Mouse (Mus musculus) lung, embryonic 14.5 days (tissue): ENCODE measurements around the gene Ell2. TPM values are rescaled to one million over a fixed set of nuclear protein-coding genes. Genes with fewer than 3 reads are reported as not detected.
"Not testable (repeated sequence)": the region's sequence is repeated elsewhere in the genome, so short reads cannot be mapped to it uniquely, and the experiment has no call there.

Experiments
- ATAC-seq: fragments of 200-750 bp; cut with Nextera tagmentation; 2 replicates; pipeline ENCODE4 v1.8.0; 2017; ENCODE audit warnings: mild to moderate bottlenecking, moderate TSS enrichment, moderate library complexity; ENCODE audit not compliant: insufficient read depth
- DNase-seq: peaks from one replicate; pipeline ENCODE4 v3.0.0-alpha.2; 2015
- H3K27ac ChIP-seq: fragments of 300-500 bp; sonication (generic); 2 replicates; pipeline ENCODE4 v1.5.1; 2014; ENCODE audit warnings: low read depth, mild to moderate bottlenecking, moderate library complexity
- H3K27me3 ChIP-seq: fragments of 300-500 bp; sonication (generic); 2 replicates; pipeline ENCODE4 v1.6.1; 2014; ENCODE audit warnings: low read length, control low read depth; ENCODE audit not compliant: insufficient read depth
- H3K36me3 ChIP-seq: fragments of 300-500 bp; sonication (generic); 2 replicates; pipeline ENCODE4 v1.6.1; 2014; ENCODE audit warnings: control low read depth; ENCODE audit not compliant: insufficient read depth
- H3K4me1 ChIP-seq: fragments of 300-500 bp; sonication (generic); 2 replicates; pipeline ENCODE4 v1.6.1; 2014; ENCODE audit warnings: antibody characterized with exemption, control low read depth; ENCODE audit not compliant: insufficient read depth
- H3K4me2 ChIP-seq: fragments of 300-500 bp; sonication (generic); 2 replicates; pipeline ENCODE4 v1.6.1; 2014; ENCODE audit warnings: mild to moderate bottlenecking
- H3K4me3 ChIP-seq: fragments of 300-500 bp; sonication (generic); 2 replicates; pipeline ENCODE4 v1.5.1; 2014; ENCODE audit warnings: low read depth, low read length
- H3K9ac ChIP-seq: fragments of 300-500 bp; sonication (generic); 2 replicates; pipeline ENCODE4 v1.6.1; 2014
- H3K9me3 ChIP-seq: fragments of 300-500 bp; sonication (generic); 2 replicates; pipeline ENCODE4 v1.6.1; 2016; ENCODE audit warnings: low read depth, low read length, control low read depth
- CTCF ChIP-seq: IDR thresholded peaks from 2 replicates; pipeline ENCODE4 v1.5.1; 2016; ENCODE audit warnings: antibody characterized with exemption, low read depth
- WGBS: fragments of 180-500 bp; shearing (Covaris S2); extraction: QIAGEN DNeasy Blood & Tissue Kit; methylation state at CpG from one replicate; pipeline ENCODE4 v1.1.7; 2014; 5-methylcytosine and 5-hydroxymethylcytosine counted together
- polyA plus RNA-seq: library from polyadenylated mRNA; unstranded; fragments of >200 nt; fragmentation: Nextera tagmentation; extraction: Ambion mirVana; gene quantifications from 2 replicates; pipeline ENCODE4 v1.2.1, GENCODE M21; 2014

Gene Ell2
- polyA plus RNA-seq, 1 experiment from 2014 or later = 3.7 TPM

GRCm38 (mm10) chr13:75707821-75708636, 1.5 kb downstream of the Ell2 start:
- peak overlapping the region; percentile 73 for H3K4me3 ChIP-seq
- peak overlapping the region; percentile 74 for H3K9ac ChIP-seq
- peak overlapping the region; percentile 83 for H3K27ac ChIP-seq
- H3K27me3 ChIP-seq = 0 out of 2 replicates have a peak, but pooled peaks cover 5% of the 10 kb centered on the region
- H3K4me2 ChIP-seq = peak overlapping the region; percentile 74
- no peak for TF ChIP-seq CTCF
- WGBS = under 1% methylated on average over 83 of the region's 83 CpGs
- peak; percentile 67 for DNase-seq
- no peaks in the 10 kb centered on the region for H3K36me3 ChIP-seq
- peak; percentile 71 for ATAC-seq
- no peaks in the 10 kb centered on the region for H3K9me3 ChIP-seq
- peaks cover 3% of the 10 kb centered on the region; the same call in 1 of the 2 replicates for H3K4me1 ChIP-seq

- 6% methylated on average over 8 of the region's 8 CpGs for WGBS
- H3K4me3 ChIP-seq = peak overlapping the region; percentile 73
- DNase-seq = no peak
- H3K36me3 ChIP-seq = no peaks in the 10 kb centered on the region
- peak overlapping the region; percentile 74 for H3K4me2 ChIP-seq
- 0 out of 2 replicates have a peak, but pooled peaks cover 5% of the 10 kb centered on the region for H3K27me3 ChIP-seq
- H3K9ac ChIP-seq = peak overlapping the region; percentile 74
- no peak for TF ChIP-seq CTCF
- no peaks in the 10 kb centered on the region for H3K9me3 ChIP-seq
- ATAC-seq = no peak
- H3K4me1 ChIP-seq = peaks cover 3% of the 10 kb centered on the region; the same call in 1 of the 2 replicates
- H3K27ac ChIP-seq = peak overlapping the region; percentile 83
These were observed 2.1 kb downstream of the Ell2 start for GRCm38 (mm10) chr13:75708637-75709002.

GRCm38 (mm10) chr13:75709026-75709778, 2.6 kb downstream of the Ell2 start:
- Histone ChIP-seq H3K4me2 (peak overlapping the region; percentile 74), H3K4me1 (peaks cover 3% of the 10 kb centered on the region; the same call in 1 of the 2 replicates), H3K4me3 (peak overlapping the region; percentile 73), H3K9ac (no peak overlapping the region; the same call in 1 of the 2 replicates), H3K27ac (no peak overlapping the region), H3K36me3 (no peaks in the 10 kb centered on the region), H3K27me3 (0 out of 2 replicates have a peak, but pooled peaks cover 5% of the 10 kb centered on the region), H3K9me3 (no peaks in the 10 kb centered on the region)
- DNase-seq = peak; percentile 24
- no peak for ATAC-seq
- TF ChIP-seq CTCF = no peak
- 26% methylated on average over 4 of the region's 4 CpGs for WGBS

GRCm38 (mm10) chr13:75710152-75710551, 3.6 kb downstream of the Ell2 start:
- Histone ChIP-seq H3K36me3 (no peaks in the 10 kb centered on the region), H3K9me3 (no peaks in the 10 kb centered on the region), H3K27me3 (0 out of 2 replicates have a peak, but pooled peaks cover 5% of the 10 kb centered on the region), H3K4me3 (peak overlapping the region; percentile 73; the same call in 1 of the 2 replicates), H3K27ac (no peak overlapping the region), H3K9ac (no peak overlapping the region), H3K4me2 (peak overlapping the region; percentile 74; the same call in 1 of the 2 replicates), H3K4me1 (peaks cover 3% of the 10 kb centered on the region; the same call in 1 of the 2 replicates)
- TF ChIP-seq CTCF = no peak
- DNase-seq (no peak), ATAC-seq (no peak)
- 54% methylated on average over 6 of the region's 6 CpGs for WGBS

GRCm38 (mm10) chr13:75711517-75711916, 5.0 kb downstream of the Ell2 start:
- not testable (repeated sequence) for H3K9me3 ChIP-seq, H3K9ac ChIP-seq, H3K36me3 ChIP-seq, ATAC-seq, H3K4me2 ChIP-seq, H3K27ac ChIP-seq, DNase-seq, H3K4me1 ChIP-seq, H3K27me3 ChIP-seq, H3K4me3 ChIP-seq
- 92% methylated on average over 3 of the region's 4 CpGs for WGBS

GRCm38 (mm10) chr13:75712544-75712943, 6.0 kb downstream of the Ell2 start:
- H3K4me2 ChIP-seq, H3K4me1 ChIP-seq, H3K4me3 ChIP-seq, DNase-seq, H3K27ac ChIP-seq, ATAC-seq, H3K36me3 ChIP-seq, H3K9me3 ChIP-seq, H3K27me3 ChIP-seq, H3K9ac ChIP-seq: not testable (repeated sequence)
- 97% methylated on average over 3 of the region's 5 CpGs for WGBS

GRCm38 (mm10) chr13:75714407-75714806, 7.8 kb downstream of the Ell2 start:
- DNase-seq (no peak), ATAC-seq (no peak)
- Histone ChIP-seq H3K9me3 (no peaks in the 10 kb centered on the region), H3K9ac (no peak overlapping the region), H3K27me3 (0 out of 2 replicates have a peak, but pooled peaks cover 3% of the 10 kb centered on the region), H3K36me3 (no peaks in the 10 kb centered on the region), H3K4me2 (no peak overlapping the region), H3K4me3 (no peak overlapping the region), H3K4me1 (peaks cover 2% of the 10 kb centered on the region; the same call in 1 of the 2 replicates), H3K27ac (no peak overlapping the region)
- WGBS = 79% methylated on average over 6 of the region's 6 CpGs
- TF ChIP-seq CTCF = no peak
